Mouse (Mus musculus) CH12.LX (cell line): ENCODE measurements around the gene Celf5. TPM values are rescaled to one million over a fixed set of nuclear protein-coding genes. Genes with fewer than 3 reads are reported as not detected.

Experiments
- DNase-seq: peaks from one replicate; pipeline ENCODE4 v3.0.0-alpha.2; 2013; ENCODE audit errors: extremely low read depth
- H3K27ac ChIP-seq: 2 replicates; pipeline ENCODE4 v1.5.1; 2012; ENCODE audit warnings: low read depth, mild to moderate bottlenecking, control low read depth, moderate library complexity; ENCODE audit not compliant: insufficient read depth
- H3K27me3 ChIP-seq: replicated peaks from 2 replicates; pipeline ENCODE3; 2012; ENCODE audit warnings: inconsistent platforms
- H3K36me3 ChIP-seq, 2 experiments: replicated peaks in 1 of 2; 2 replicates each; pipeline versions ENCODE3 to v1.6.1; 2012; ENCODE audit warnings: inconsistent platforms in 1 of 2, low read length in 1 of 2, mild to moderate bottlenecking in 1 of 2, mixed read lengths in 1 of 2, moderate library complexity in 1 of 2; ENCODE audit not compliant: control insufficient read depth in 1 of 2, insufficient read depth in 1 of 2
- H3K4me1 ChIP-seq, 2 experiments: 2 replicates each; pipeline ENCODE4 v1.6.1; 2012; ENCODE audit warnings: inconsistent platforms in 1 of 2, moderate library complexity in 1 of 2; ENCODE audit not compliant: insufficient read depth in 2 of 2, control insufficient read depth in 1 of 2
- H3K4me2 ChIP-seq: 2 replicates; pipeline ENCODE4 v1.6.1; 2012; ENCODE audit warnings: low read depth, mild to moderate bottlenecking, control low read depth; ENCODE audit not compliant: poor library complexity, insufficient read depth, severe bottlenecking
- H3K4me3 ChIP-seq, 3 experiments: fragments of 150-350 bp in 1 of 3; sonication (generic) in 1 of 3; replicated peaks in 1 of 3; 2 replicates each; pipeline versions ENCODE3 to v1.5.1; 2011 to 2012; ENCODE audit warnings: low read depth in 2 of 3, low read length in 2 of 3, mild to moderate bottlenecking in 2 of 3, moderate library complexity in 2 of 3, control low read depth in 1 of 3, improper control_type of control experiment in 1 of 3, inconsistent platforms in 1 of 3, mixed read lengths in 1 of 3; ENCODE audit not compliant: poor library complexity in 1 of 3
- H3K79me2 ChIP-seq: replicated peaks from 2 replicates; pipeline ENCODE4 v1.6.1; 2012; ENCODE audit warnings: mild to moderate bottlenecking, moderate library complexity; ENCODE audit not compliant: control insufficient read depth, poor library complexity, insufficient read depth, severe bottlenecking; ENCODE audit errors: extremely low read depth
- H3K9ac ChIP-seq: 2 replicates; pipeline ENCODE4 v1.6.1; 2012; ENCODE audit warnings: low read depth, mild to moderate bottlenecking, control low read depth, moderate library complexity; ENCODE audit not compliant: insufficient read depth
- H3K9me3 ChIP-seq: replicated peaks from 2 replicates; pipeline ENCODE3; 2012; ENCODE audit warnings: low read length, inconsistent platforms, mixed read lengths
- CTCF ChIP-seq, 2 experiments: IDR thresholded peaks in 1 of 2; conservative IDR thresholded peaks in 1 of 2; 2 replicates each; pipeline ENCODE4 v1.5.1; 2011 to 2012; ENCODE audit warnings: low read depth in 2 of 2, low read length in 2 of 2, improper control_type of control experiment in 1 of 2, inconsistent platforms in 1 of 2, mild to moderate bottlenecking in 1 of 2, moderate library complexity in 1 of 2
- E2F4 ChIP-seq: IDR thresholded peaks from 2 replicates; pipeline ENCODE4 v1.6.1; 2011; ENCODE audit warnings: low read depth, low read length, improper control_type of control experiment; ENCODE audit not compliant: insufficient replicate concordance
- ETS1 ChIP-seq: conservative IDR thresholded peaks from 2 replicates; pipeline ENCODE4 v1.6.1; 2012; ENCODE audit warnings: low read depth, mild to moderate bottlenecking, inconsistent platforms, low read length, improper control_type of control experiment, moderate library complexity
- GABPA ChIP-seq: IDR thresholded peaks from 2 replicates; pipeline ENCODE4 v1.6.1; 2012; ENCODE audit warnings: low read depth, low read length, improper control_type of control experiment, inconsistent platforms; ENCODE audit not compliant: insufficient replicate concordance
- HCFC1 ChIP-seq: IDR thresholded peaks from 2 replicates; pipeline ENCODE4 v1.6.1; 2012; ENCODE audit warnings: low read depth, mild to moderate bottlenecking, inconsistent platforms, low read length, improper control_type of control experiment
- IRF4 ChIP-seq: IDR thresholded peaks from 2 replicates; pipeline ENCODE4 v1.6.1; 2014; ENCODE audit warnings: low read depth, mild to moderate bottlenecking, inconsistent platforms, low read length, improper control_type of control experiment
- JUN ChIP-seq: IDR thresholded peaks from 2 replicates; pipeline ENCODE4 v1.6.1; 2011; ENCODE audit warnings: low read depth, mild to moderate bottlenecking, low read length, improper control_type of control experiment, moderate library complexity; ENCODE audit not compliant: insufficient read depth
- KAT2A ChIP-seq: IDR thresholded peaks from 2 replicates; pipeline ENCODE4 v1.6.1; 2012; ENCODE audit warnings: low read length, improper control_type of control experiment, inconsistent platforms; ENCODE audit not compliant: insufficient replicate concordance
- MAFK ChIP-seq: IDR thresholded peaks from 2 replicates; pipeline ENCODE4 v1.6.1; 2011; ENCODE audit warnings: low read length, improper control_type of control experiment; ENCODE audit not compliant: insufficient replicate concordance
- MAZ ChIP-seq: IDR thresholded peaks from 2 replicates; pipeline ENCODE4 v1.6.1; 2012; ENCODE audit warnings: low read depth, mild to moderate bottlenecking, inconsistent platforms, low read length, improper control_type of control experiment, moderate library complexity
- MYC ChIP-seq: IDR thresholded peaks from 2 replicates; pipeline ENCODE4 v1.6.1; 2011; ENCODE audit warnings: low read depth, mild to moderate bottlenecking, improper control_type of control experiment, low read length
- PAX5 ChIP-seq: IDR thresholded peaks from 2 replicates; pipeline ENCODE4 v1.6.1; 2012; ENCODE audit warnings: low read length, inconsistent platforms, mixed read lengths
- POLR2A ChIP-seq: IDR thresholded peaks from 2 replicates; pipeline ENCODE4 v1.6.1; 2011; ENCODE audit warnings: low read depth, mild to moderate bottlenecking, improper control_type of control experiment, low read length
- POLR2AphosphoS2 ChIP-seq: IDR thresholded peaks from 2 replicates; pipeline ENCODE4 v1.6.1; 2011; ENCODE audit warnings: low read depth, low read length, improper control_type of control experiment
- RAD21 ChIP-seq: IDR thresholded peaks from 2 replicates; pipeline ENCODE4 v1.6.1; 2011; ENCODE audit warnings: low read depth, mild to moderate bottlenecking, low read length, improper control_type of control experiment, moderate library complexity
- SMC3 ChIP-seq: IDR thresholded peaks from 2 replicates; pipeline ENCODE4 v1.6.1; 2011; ENCODE audit warnings: low read depth, low read length, improper control_type of control experiment
- TCF12 ChIP-seq: IDR thresholded peaks from 2 replicates; pipeline ENCODE4 v1.6.1; 2014; ENCODE audit warnings: low read depth, mild to moderate bottlenecking, inconsistent platforms, low read length, improper control_type of control experiment
- USF2 ChIP-seq: conservative IDR thresholded peaks from 2 replicates; pipeline ENCODE4 v1.6.1; 2011; ENCODE audit warnings: low read depth, low read length, improper control_type of control experiment
- ZKSCAN1 ChIP-seq: IDR thresholded peaks from 2 replicates; pipeline ENCODE4 v1.6.1; 2012; ENCODE audit warnings: low read depth, inconsistent platforms, low read length, improper control_type of control experiment, borderline replicate concordance
- dilution Hi-C: fragments of 300-500 bp; cut with MboI; formaldehyde crosslinking; loops from 2 replicates; pipeline ENCODE4 v1.14.3; 2020; ENCODE audit warnings: low sequenced_read_pairs; ENCODE audit not compliant: extremely low pct_unique_long_range_greater_than_20kb, extremely low pct_ligation_motif_present
- in situ Hi-C: fragments of 300-500 bp; cut with MboI; formaldehyde crosslinking; loops from 3 replicates; pipeline ENCODE4 v1.14.3; 2019; ENCODE audit warnings: low sequenced_read_pairs, low pct_ligation_motif_present, low pct_unique_long_range_greater_than_20kb, mixed read lengths
- polyA plus RNA-seq: library from polyadenylated mRNA; unstranded; fragments of >175 nt; gene quantifications from 2 replicates; pipeline ENCODE4 v1.2.1, GENCODE M21; 2012; ENCODE audit warnings: low read depth; ENCODE audit not compliant: insufficient read length
- total RNA-seq, 2 experiments: library from RNA; depleted of rRNA; stranded (reverse); fragments of 300-350 nt in 1 of 2; fragments of >200 nt in 1 of 2; gene quantifications; 2 replicates each; pipeline ENCODE4 v1.2.3; 2012 to 2014

The Celf5 gene
- total and polyA plus RNA-seq, 3 experiments = 0.07 to 0.08 TPM; not detected in 1

DNA sequence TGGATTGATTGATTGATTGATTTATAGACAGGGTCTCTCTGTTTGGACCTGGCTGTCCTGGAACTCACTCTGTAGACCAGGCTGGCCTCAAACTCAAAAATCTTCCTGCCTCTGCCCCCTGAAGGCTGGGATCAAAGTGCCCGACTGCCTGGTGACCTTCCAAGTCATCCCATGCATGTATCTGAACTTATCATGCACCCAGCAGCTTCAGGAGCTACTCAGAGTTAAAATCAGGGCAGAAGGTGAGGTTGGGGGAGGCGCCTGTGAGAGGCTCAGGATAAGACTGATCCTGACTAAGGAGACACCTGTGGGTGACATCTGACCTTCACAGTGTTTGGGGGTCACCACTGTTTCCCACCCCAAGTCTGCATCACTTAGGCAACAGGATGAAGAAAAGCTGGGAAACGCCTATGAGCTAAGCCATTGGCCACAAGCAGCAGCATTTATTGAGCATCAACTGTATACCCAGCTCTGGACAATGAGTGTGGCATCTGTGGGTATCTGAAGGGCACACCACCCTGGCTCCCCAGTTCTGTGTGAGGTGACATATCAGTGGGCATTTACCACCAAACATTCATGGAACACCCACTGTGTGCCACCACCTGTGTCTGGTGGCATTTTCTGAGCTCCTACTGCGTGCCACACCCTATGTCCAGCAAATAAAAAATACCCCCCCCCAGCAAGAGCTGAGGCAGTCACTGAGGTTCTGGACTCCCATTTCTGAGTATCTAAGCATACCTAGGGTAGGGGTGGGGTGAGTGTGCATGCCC, 58.8 kb downstream of the Celf5 start:
- Histone ChIP-seq H3K4me1 (peaks cover 16 to 27% of the 10 kb centered on the region in 2 experiments), H3K27me3 (peaks cover 27% of the 10 kb centered on the region), H3K4me2 (no peak overlapping the region), H3K9ac (no peak overlapping the region), H3K9me3 (no peaks in the 10 kb centered on the region), H3K79me2 (peaks cover 24% of the 10 kb centered on the region), H3K36me3 (peaks cover 15 to 21% of the 10 kb centered on the region in 2 experiments), H3K27ac (no peak overlapping the region), H3K4me3 (no peak overlapping the region)
- no peak for DNase-seq
- TF ChIP-seq MAZ = no peak
- no peak for TF ChIP-seq TCF12
- peak; percentile 60 for TF ChIP-seq ZKSCAN1
- dilution Hi-C loops = no loop called here
- in situ Hi-C loops = no loop called here

GRCm38 (mm10) chr10:81422661-81423217, 59.8 kb downstream of the Celf5 start:
- Histone ChIP-seq H3K9ac (no peak overlapping the region), H3K4me1 (peaks cover 12 to 19% of the 10 kb centered on the region in 2 experiments), H3K36me3 (peaks cover 18 to 25% of the 10 kb centered on the region in 2 experiments), H3K4me3 (no peak overlapping the region), H3K27ac (no peak overlapping the region), H3K9me3 (no peaks in the 10 kb centered on the region), H3K27me3 (peaks cover 19% of the 10 kb centered on the region), H3K4me2 (no peak overlapping the region), H3K79me2 (peaks cover 27% of the 10 kb centered on the region)
- dilution Hi-C loops = no loop called here
- no peak for DNase-seq
- TF ChIP-seq MYC (no peak), JUN (no peak), POLR2AphosphoS2 (no peak), USF2 (no peak), RAD21 (no peak), TCF12 (no peak), SMC3 (no peak), GABPA (no peak), E2F4 (no peak), ETS1 (no peak), MAFK (no peak), PAX5 (no peak), IRF4 (no peak), KAT2A (no peak), POLR2A (no peak), CTCF (conservative IDR thresholded peaks at IDR 0.05 in 1 of 2, IDR thresholded peaks at IDR 0.05 in 1 of 2; ENCODE audit: low read depth in 2 of 2, low read length in 2 of 2) (no peak), HCFC1 (no peak)
- in situ Hi-C loops = no loop called here
